Mouse (Mus musculus) stomach, postnatal 0 days (tissue): Measurements from ENCODE around the gene Chst14.

ENCODE experiments used
- CTCF ChIP-seq: IDR thresholded peaks from 2 replicates; pipeline ENCODE4 v1.5.1; 2016; ENCODE audit warnings: antibody characterized with exemption, low read depth, mild to moderate bottlenecking, moderate library complexity
- EP300 ChIP-seq: optimal IDR thresholded peaks from 2 replicates; pipeline ENCODE3; 2016; ENCODE audit warnings: antibody characterized with exemption

- peak; percentile 82 for TF ChIP-seq CTCF
- TF ChIP-seq EP300: no peak
Observed at GRCm38 (mm10) chr2:118976282-118976929, 50.1 kb downstream of the Chst14 start.
